Comparison of ENCODE assay signal across 19 mouse cellular contexts in genomic region chr6:134838111-134838510, GRCm38 (mm10).
"Had no signal": no experiment of that assay in that cellular context is flagged by ENCODE, and none has a peak within 500 bp of the region (broad histone marks: within the 10 kb centered on the region; RNA-seq: fewer than 3 reads in every experiment).

No protein-coding gene starts in this region.

- H3K36me3 ChIP-seq: midbrain, embryonic 10.5 days; midbrain, embryonic 12.5 days had no signal

- H3K4me3 ChIP-seq: midbrain, embryonic 10.5 days; midbrain, embryonic 12.5 days; myocyte; neural tube, embryonic 13.5 days; neural tube, embryonic 15.5 days had no signal

- H3K4me1 ChIP-seq: midbrain, embryonic 10.5 days; midbrain, embryonic 12.5 days; neural tube, embryonic 13.5 days; neural tube, embryonic 15.5 days had no signal

- H3K9ac ChIP-seq: lung, embryonic 14.5 days; midbrain, embryonic 12.5 days; neural tube, embryonic 13.5 days; neural tube, embryonic 15.5 days had no signal

- ATAC-seq: midbrain, embryonic 16.5 days had no signal

- H3K9me3 ChIP-seq: midbrain, embryonic 10.5 days; midbrain, embryonic 12.5 days; neural tube, embryonic 13.5 days; neural tube, embryonic 15.5 days had no signal

- H3K27me3 ChIP-seq: midbrain, embryonic 12.5 days; neural tube, embryonic 13.5 days; neural tube, embryonic 15.5 days had no signal

- H3K27ac ChIP-seq: midbrain, embryonic 10.5 days; midbrain, embryonic 12.5 days; neural tube, embryonic 13.5 days; neural tube, embryonic 15.5 days had no signal

- H3K4me2 ChIP-seq: lung, embryonic 14.5 days; midbrain, embryonic 12.5 days; neural tube, embryonic 13.5 days; neural tube, embryonic 15.5 days had no signal

- DNase-seq: lung, adult 18-20 months; lung, embryonic 14.5 days; lung, postnatal 10 days; lung, postnatal 4 days; midbrain, embryonic 14.5 days; retina, postnatal 1 day; right cerebral cortex, adult 18-20 months; right cerebral cortex, postnatal 25 days; right cerebral cortex, postnatal 4 days; spleen, adult 18-20 months; thymus, adult 18-20 months; thymus, postnatal 14 days; thymus, postnatal 36 days had no signal
